In genomic region chr7:128004487-128005362, GRCm38 (mm10) we compare ENCODE assay signal across 8 mouse cellular contexts. TPM values are rescaled to one million over a fixed set of nuclear protein-coding genes. Genes with fewer than 3 reads are reported as not detected.
A peak's percentile ranks its signal among the peaks of the same experiment; 100 is the strongest.
DNase-seq lines count a peak whose midpoint lies in the region; TF ChIP-seq lines count a peak whose summit lies in the region.

No protein-coding gene starts in this region.

- peak; percentile 92 for DNase-seq in ES-CJ7 (ENCODE audit: low read depth, low spot score)
- DNase-seq in embryonic facial prominence, embryonic 10.5 days (ENCODE audit: low spot score): peak; percentile 69
- DNase-seq in heart, postnatal 14 days: peak; percentile 25 to 61
- peak; percentile 67 for DNase-seq in limb, embryonic 10.5 days (ENCODE audit: low spot score)
- no peak for DNase-seq in spleen, adult 12 weeks (ENCODE audit: low spot score)
- DNase-seq in layer of hippocampus, adult 9-10 months (ENCODE audit: low spot score): no peak
- DNase-seq in spleen, postnatal 4 days (ENCODE audit: low spot score in 2 of 2): no peak

- peak; percentile 91 for TF ChIP-seq POLR2A in myocyte (IDR thresholded peaks at IDR 0.05; ENCODE audit: insufficient read length, low read depth)

- peak overlapping the region; percentile 44 for H3K4me3 ChIP-seq in embryonic facial prominence, embryonic 10.5 days
- peak overlapping the region; percentile 30 for H3K4me3 ChIP-seq in limb, embryonic 10.5 days
- peak overlapping the region; percentile 71 for H3K4me3 ChIP-seq in myocyte

- WGBS in embryonic facial prominence, embryonic 10.5 days: 22% methylated on average over 35 of the region's 35 CpGs
- 24% methylated on average over 35 of the region's 35 CpGs for WGBS in limb, embryonic 10.5 days

- H3K27ac ChIP-seq in embryonic facial prominence, embryonic 10.5 days (replicated peaks): peak overlapping the region; percentile 67
- H3K27ac ChIP-seq in limb, embryonic 10.5 days: peak overlapping the region; percentile 57

- no peaks in the 10 kb centered on the region for H3K9me3 ChIP-seq in embryonic facial prominence, embryonic 10.5 days
- H3K9me3 ChIP-seq in limb, embryonic 10.5 days (replicated peaks): no peaks in the 10 kb centered on the region

- peaks cover 8% of the 10 kb centered on the region for H3K79me2 ChIP-seq in myocyte (ENCODE audit: control insufficient read depth, insufficient read depth)

- peak overlapping the region; percentile 15 for H3ac ChIP-seq in myocyte (ENCODE audit: control insufficient read depth, insufficient read length)

- peaks cover 39% of the 10 kb centered on the region for H3K27me3 ChIP-seq in embryonic facial prominence, embryonic 10.5 days (replicated peaks; ENCODE audit: low read depth, poor library complexity, severe bottlenecking)
- peaks cover 54% of the 10 kb centered on the region for H3K27me3 ChIP-seq in limb, embryonic 10.5 days (ENCODE audit: low read depth, poor library complexity, severe bottlenecking)
- H3K27me3 ChIP-seq in myocyte (ENCODE audit: control insufficient read depth, insufficient read depth, insufficient read length): no peaks in the 10 kb centered on the region

- H3K36me3 ChIP-seq in embryonic facial prominence, embryonic 10.5 days (replicated peaks): no peaks in the 10 kb centered on the region
- no peaks in the 10 kb centered on the region for H3K36me3 ChIP-seq in limb, embryonic 10.5 days
- peaks cover 12% of the 10 kb centered on the region for H3K36me3 ChIP-seq in myocyte (ENCODE audit: control insufficient read depth, insufficient read depth)

- intact Hi-C loops in heart, postnatal 14 days (cut with DNase I): no loop called here

- peaks cover 26% of the 10 kb centered on the region for H3K4me1 ChIP-seq in embryonic facial prominence, embryonic 10.5 days
- H3K4me1 ChIP-seq in limb, embryonic 10.5 days: peaks cover 21% of the 10 kb centered on the region

- peak overlapping the region; percentile 75 for H3K4me2 ChIP-seq in myocyte (ENCODE audit: low read depth)

TF ChIP-seq in myocyte, 11 proteins besides CTCF, POLR2A, EP300 and RAD21:
- TF ChIP-seq MYOD1 (IDR thresholded peaks at IDR 0.05; ENCODE audit: control insufficient read depth in 1 of 3, insufficient read length in 2 of 3, low read depth in 2 of 3): peak in 2 of 3 experiments; percentile 97 to 99
- peak; percentile 72 for TF ChIP-seq POLR2AphosphoS2 (IDR thresholded peaks at IDR 0.05; ENCODE audit: insufficient read length, low read depth)
- peak; percentile 71 for TF ChIP-seq TCF12 (IDR thresholded peaks at IDR 0.05; ENCODE audit: insufficient read depth, poor library complexity, severe bottlenecking)
- no peak for TF ChIP-seq E2F4 (IDR thresholded peaks at IDR 0.05; ENCODE audit: insufficient read depth)
- TF ChIP-seq USF1 (IDR thresholded peaks at IDR 0.05; ENCODE audit: low read depth): no peak
- TF ChIP-seq MYOG (IDR thresholded peaks at IDR 0.05; ENCODE audit: control insufficient read depth in 1 of 3, insufficient read depth in 1 of 3, insufficient read length in 2 of 3, low read depth in 2 of 3): peak; percentile 91 to 100 (median 98)
- peak; percentile 19 for TF ChIP-seq REST (IDR thresholded peaks at IDR 0.05; ENCODE audit: insufficient read depth, insufficient read length)
- TF ChIP-seq SRF (IDR thresholded peaks at IDR 0.05; ENCODE audit: control insufficient read depth, insufficient read length, low read depth): no peak
- no peak for TF ChIP-seq CEBPB (IDR thresholded peaks at IDR 0.05; ENCODE audit: insufficient read depth, poor library complexity, severe bottlenecking)
- peak; percentile 83 for TF ChIP-seq TCF3 (IDR thresholded peaks at IDR 0.05; ENCODE audit: insufficient read length, low read depth)
- no peak for TF ChIP-seq MAX (IDR thresholded peaks at IDR 0.05; ENCODE audit: low read depth)

RNA-seq across cellular contexts. Expression of gene Trim72, which starts 1.0 kb away (rescaled TPM):
- not detected in 2 replicates for polyA plus RNA-seq in embryonic facial prominence, embryonic 10.5 days (2016; fragmentation: Nextera tagmentation; extraction: Ambion mirVana)
- 100 to 1,000 TPM; 209 to 217 TPM for total RNA-seq in heart, postnatal 14 days (2021)
- polyA plus RNA-seq in limb, embryonic 10.5 days (2016; fragmentation: Nextera tagmentation; extraction: Ambion mirVana): not detected in 2 replicates
- polyA plus RNA-seq in myocyte (2012; fragmentation: generic; extraction: Trizol): 468 TPM

RNA-seq across cellular contexts. Expression of gene Pycard, which starts 11.1 kb away (rescaled TPM):
- 5.8 and 6.2 TPM in 2 replicates for polyA plus RNA-seq in embryonic facial prominence, embryonic 10.5 days (2016; fragmentation: Nextera tagmentation; extraction: Ambion mirVana)
- total RNA-seq in heart, postnatal 14 days (2021): 10 to 100 TPM in 1 of 2 experiments, 1 to 10 TPM in 1; 5.6 to 13.6 TPM
- polyA plus RNA-seq in limb, embryonic 10.5 days (2016; fragmentation: Nextera tagmentation; extraction: Ambion mirVana): 5.2 and 6.5 TPM in 2 replicates
- 3.9 TPM for polyA plus RNA-seq in myocyte (2012; fragmentation: generic; extraction: Trizol)

RNA-seq across cellular contexts. Expression of gene Fus, which starts 37.5 kb away (rescaled TPM):
- 349 and 372 TPM in 2 replicates for polyA plus RNA-seq in embryonic facial prominence, embryonic 10.5 days (2016; fragmentation: Nextera tagmentation; extraction: Ambion mirVana)
- 100 to 1,000 TPM; 169 to 184 TPM for total RNA-seq in heart, postnatal 14 days (2021)
- polyA plus RNA-seq in limb, embryonic 10.5 days (2016; fragmentation: Nextera tagmentation; extraction: Ambion mirVana): 408 and 469 TPM in 2 replicates
- 231 TPM for polyA plus RNA-seq in myocyte (2012; fragmentation: generic; extraction: Trizol)

RNA-seq across cellular contexts. Expression of gene Itgam, which starts 57.7 kb away (rescaled TPM):
- 0.50 and 0.52 TPM in 2 replicates for polyA plus RNA-seq in embryonic facial prominence, embryonic 10.5 days (2016; fragmentation: Nextera tagmentation; extraction: Ambion mirVana)
- 1 to 10 TPM; 4.5 to 5.7 TPM for total RNA-seq in heart, postnatal 14 days (2021)
- 0.28 and 0.40 TPM in 2 replicates for polyA plus RNA-seq in limb, embryonic 10.5 days (2016; fragmentation: Nextera tagmentation; extraction: Ambion mirVana)
- polyA plus RNA-seq in myocyte (2012; fragmentation: generic; extraction: Trizol): 0.14 TPM

RNA-seq across cellular contexts. Expression of gene Gm49368, which starts 57.8 kb away (rescaled TPM):
- not detected in 2 replicates for polyA plus RNA-seq in embryonic facial prominence, embryonic 10.5 days (2016; fragmentation: Nextera tagmentation; extraction: Ambion mirVana)
- total RNA-seq in heart, postnatal 14 days (2021): not detected
- not detected in 2 replicates for polyA plus RNA-seq in limb, embryonic 10.5 days (2016; fragmentation: Nextera tagmentation; extraction: Ambion mirVana)
- not detected for polyA plus RNA-seq in myocyte (2012; fragmentation: generic; extraction: Trizol)

Comparison
In these comparisons a context has a peak if more than half of its experiments do, and no peak if none do; other contexts are left out.
1. DNase-seq: peak in ES-CJ7 (single experiment), embryonic facial prominence, embryonic 10.5 days (single experiment), heart, postnatal 14 days (2 of 2) and limb, embryonic 10.5 days (single experiment); none in spleen, adult 12 weeks (single experiment), layer of hippocampus, adult 9-10 months (single experiment) and spleen, postnatal 4 days (0 of 2).
2. RNA of gene Trim72, which starts 1.0 kb away (polyA plus RNA-seq): 468 TPM in myocyte (single experiment); not detected in embryonic facial prominence, embryonic 10.5 days and not detected in limb, embryonic 10.5 days; every median in the first group is over 100 times any median in the second.
3. Peak in every context shown above with its lines, with median percentiles within 50 percentile points of each other: H3K4me3 ChIP-seq.